Comparison of ENCODE assay signal across 8 mouse cellular contexts in the genomic region with DNA sequence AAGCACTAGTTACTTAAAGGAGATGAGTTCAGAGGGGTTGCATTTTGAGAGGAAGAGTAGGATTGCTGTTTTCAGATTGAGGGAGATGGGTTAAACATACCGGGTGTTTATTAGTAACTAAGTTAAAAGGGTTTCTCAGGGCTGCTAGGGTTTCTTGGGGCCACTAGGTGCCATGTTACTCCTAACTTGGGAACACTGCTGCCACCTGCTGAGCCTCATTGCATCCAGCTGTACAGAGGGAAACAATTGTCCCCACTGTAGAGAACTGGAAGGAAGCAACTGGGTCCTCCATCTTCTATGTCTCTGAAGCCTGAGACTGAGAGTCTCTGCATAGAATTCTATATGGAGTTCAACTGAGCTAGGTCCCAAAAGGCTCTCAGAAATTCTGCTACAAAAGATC.
DNase-seq lines count a peak whose midpoint lies in the region; ATAC-seq lines count a peak whose summit lies in the region.

No protein-coding gene starts in this region.

- H3K4me1 ChIP-seq in heart, embryonic 12.5 days (replicated peaks) = no peaks in the 10 kb centered on the region
- H3K4me1 ChIP-seq in embryonic facial prominence, embryonic 10.5 days = no peaks in the 10 kb centered on the region; the same call in 1 of the 2 replicates
- no peaks in the 10 kb centered on the region; the same call in 1 of the 2 replicates for H3K4me1 ChIP-seq in midbrain, embryonic 13.5 days (replicated peaks)

- no peak overlapping the region for H3K4me2 ChIP-seq in heart, embryonic 12.5 days
- H3K4me2 ChIP-seq in midbrain, embryonic 13.5 days (replicated peaks) = no peak overlapping the region

- H3K9me3 ChIP-seq in heart, embryonic 12.5 days (replicated peaks) = no peaks in the 10 kb centered on the region
- no peaks in the 10 kb centered on the region for H3K9me3 ChIP-seq in embryonic facial prominence, embryonic 10.5 days
- H3K9me3 ChIP-seq in midbrain, embryonic 13.5 days = no peaks in the 10 kb centered on the region

- no peak for ATAC-seq in heart, embryonic 12.5 days (ENCODE audit: insufficient number of reproducible peaks, low FRiP score)
- ATAC-seq in midbrain, embryonic 13.5 days = no peak

- H3K4me3 ChIP-seq in heart, embryonic 12.5 days = no peak overlapping the region
- no peak overlapping the region for H3K4me3 ChIP-seq in embryonic facial prominence, embryonic 10.5 days
- no peak overlapping the region for H3K4me3 ChIP-seq in midbrain, embryonic 13.5 days (replicated peaks)

- peak; percentile 66 for DNase-seq in heart, adult 11 months
- peak; percentile 23 for DNase-seq in right cerebral cortex, postnatal 14 days
- DNase-seq in right cerebral cortex, postnatal 36 days (ENCODE audit: low spot score in 2 of 2) = no peak
- peak; percentile 17 for DNase-seq in embryonic facial prominence, embryonic 10.5 days (ENCODE audit: low spot score)
- DNase-seq in naive thymus-derived CD4-positive, alpha-beta T cell, adult 2 months (ENCODE audit: low read depth) = peak; percentile 39
- DNase-seq in layer of hippocampus, adult 9-11 months = no peak

- no peak overlapping the region for H3K9ac ChIP-seq in heart, embryonic 12.5 days
- no peak overlapping the region for H3K9ac ChIP-seq in midbrain, embryonic 13.5 days (replicated peaks)

- H3K27ac ChIP-seq in heart, embryonic 12.5 days (ENCODE audit: poor library complexity, severe bottlenecking) = no peak overlapping the region
- no peak overlapping the region for H3K27ac ChIP-seq in embryonic facial prominence, embryonic 10.5 days (replicated peaks)
- H3K27ac ChIP-seq in midbrain, embryonic 13.5 days = no peak overlapping the region

- no peaks in the 10 kb centered on the region for H3K36me3 ChIP-seq in heart, embryonic 12.5 days
- no peaks in the 10 kb centered on the region for H3K36me3 ChIP-seq in embryonic facial prominence, embryonic 10.5 days (replicated peaks)
- H3K36me3 ChIP-seq in midbrain, embryonic 13.5 days = no peaks in the 10 kb centered on the region

- H3K27me3 ChIP-seq in heart, embryonic 12.5 days (replicated peaks) = no peaks in the 10 kb centered on the region
- no peaks in the 10 kb centered on the region for H3K27me3 ChIP-seq in embryonic facial prominence, embryonic 10.5 days (replicated peaks; ENCODE audit: low read depth, poor library complexity, severe bottlenecking)
- no peaks in the 10 kb centered on the region for H3K27me3 ChIP-seq in midbrain, embryonic 13.5 days

- WGBS in heart, embryonic 12.5 days = 76% methylated on average over 1 of the region's 1 CpGs
- 79% methylated on average over 1 of the region's 1 CpGs for WGBS in embryonic facial prominence, embryonic 10.5 days
- WGBS in midbrain, embryonic 13.5 days = 90% methylated on average over 1 of the region's 1 CpGs

Comparison
In these comparisons a context has a peak if more than half of its experiments do, and no peak if none do; other contexts are left out.
1. DNase-seq: peak in heart, adult 11 months (single experiment), right cerebral cortex, postnatal 14 days (single experiment), embryonic facial prominence, embryonic 10.5 days (single experiment) and naive thymus-derived CD4-positive, alpha-beta T cell, adult 2 months (single experiment); none in right cerebral cortex, postnatal 36 days (0 of 2) and layer of hippocampus, adult 9-11 months (single experiment).